Mouse (Mus musculus) cerebellum, adult 2 months (tissue): ENCODE measurements around the gene 4933416C03Rik. TPM values are rescaled to one million over a fixed set of nuclear protein-coding genes. Genes with fewer than 3 reads are reported as not detected.
A peak's percentile ranks its signal among the peaks of the same experiment; 100 is the strongest.

Source experiments
- DNase-seq, 2 experiments: peaks; one replicate each; pipeline ENCODE4 v3.0.0; 2021
- H3K27ac ChIP-seq: fragments of 200-500 bp; 2 replicates; pipeline ENCODE4 v1.5.1; 2012; ENCODE audit warnings: low read length, control low read depth, inconsistent platforms; ENCODE audit not compliant: insufficient read depth
- H3K27me3 ChIP-seq: fragments of 200-500 bp; 2 replicates; pipeline ENCODE4 v1.6.1; 2012; ENCODE audit warnings: inconsistent platforms, mild to moderate bottlenecking, low read length, moderate library complexity; ENCODE audit not compliant: control insufficient read depth, insufficient read depth
- H3K4me1 ChIP-seq: fragments of 200-500 bp; 2 replicates; pipeline ENCODE4 v1.6.1; 2011; ENCODE audit warnings: low read length; ENCODE audit not compliant: control insufficient read depth, insufficient read depth
- H3K4me3 ChIP-seq: fragments of 200-500 bp; replicated peaks from 2 replicates; pipeline ENCODE3; 2011; ENCODE audit warnings: mild to moderate bottlenecking, low read depth, low read length, control low read depth; ENCODE audit not compliant: insufficient read depth
- CTCF ChIP-seq: fragments of 200-500 bp; IDR thresholded peaks from 2 replicates; pipeline ENCODE4 v1.5.1; 2011; ENCODE audit warnings: low read depth, mild to moderate bottlenecking, control low read depth, low read length, moderate library complexity, borderline replicate concordance; ENCODE audit not compliant: insufficient read depth
- POLR2A ChIP-seq: fragments of 200-500 bp; IDR thresholded peaks from 2 replicates; pipeline ENCODE4 v1.6.1; 2011; ENCODE audit warnings: low read length, control low read depth, borderline replicate concordance; ENCODE audit not compliant: insufficient read depth
- WGBS: fragments of 180-500 bp; shearing (Covaris S2); methylation state at CpG from one replicate; pipeline ENCODE4 v1.1.7; 2018; 5-methylcytosine and 5-hydroxymethylcytosine counted together
- polyA plus RNA-seq: library from polyadenylated mRNA; depleted of rRNA; stranded (reverse); fragments of >200 nt; gene quantifications from 2 replicates; pipeline ENCODE4 v1.2.3, GENCODE M21; 2012; rRNA removed

The 4933416C03Rik gene
- polyA plus RNA-seq, result not detected in 2 replicates

DNA sequence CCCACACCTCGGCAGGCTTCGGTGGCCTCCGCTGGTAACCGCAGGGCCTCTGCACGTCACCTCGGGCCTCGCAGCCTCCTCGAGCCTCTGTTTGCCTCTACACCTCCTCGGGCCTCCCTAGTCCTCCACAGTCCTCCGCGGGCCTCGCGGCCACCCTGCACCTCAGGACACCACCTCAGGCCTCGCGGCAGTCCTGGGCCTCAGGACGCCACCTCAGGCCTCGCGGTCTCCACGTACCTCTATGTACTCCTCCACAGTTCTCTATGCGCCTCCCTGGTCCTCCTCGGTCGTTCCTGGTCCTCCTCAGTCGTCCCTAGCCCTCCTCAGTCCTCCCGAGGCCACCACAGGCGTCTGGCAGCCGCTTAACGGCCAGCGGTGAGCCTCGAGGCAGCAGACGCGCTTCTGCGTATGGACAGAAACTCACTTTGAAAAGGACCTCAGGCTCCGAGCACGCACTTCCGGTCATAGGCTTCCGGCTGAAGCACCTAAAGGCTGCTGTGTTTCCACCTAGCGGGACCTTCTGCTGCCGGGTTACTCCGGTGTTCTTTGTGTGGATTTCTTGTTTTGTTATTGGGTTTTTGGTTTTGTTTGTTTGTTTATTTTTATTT lies at the start of gene 4933416C03Rik:
Gene 4933416C03Rik, minus strand, starts transcription at position 51 of the 608 bp plus-strand sequence.
- Histone ChIP-seq H3K4me3 (no peak within 1 kb of the TSS), H3K4me1 (no peaks in the 10 kb centered on the region), H3K27me3 (no peaks in the 10 kb centered on the region), H3K27ac (no peak within 1 kb of the TSS)
- WGBS, result 95% methylated on average over 39 of the region's 39 CpGs
- DNase-seq, result no peak
- no peak for TF ChIP-seq POLR2A
- TF ChIP-seq CTCF, result no peak

DNA sequence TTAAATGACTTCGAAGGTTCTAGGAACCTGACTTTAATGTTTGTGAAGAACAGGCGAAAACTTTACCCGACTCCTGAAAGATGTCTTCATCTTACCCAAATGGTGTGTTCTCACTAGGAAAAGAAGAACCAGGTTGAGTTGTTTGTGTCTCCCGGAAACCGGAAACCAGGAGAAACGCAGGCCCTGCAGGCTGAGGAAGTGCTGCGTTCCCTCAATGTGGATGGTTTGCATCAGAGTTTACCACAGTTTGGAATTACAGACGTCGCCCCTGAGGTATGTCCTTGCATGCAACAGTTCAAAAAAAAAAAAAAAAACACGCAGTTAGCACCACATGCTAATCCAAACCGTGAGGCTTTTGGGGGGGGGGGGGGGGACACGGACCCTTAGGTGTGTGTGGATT lies 48.6 kb upstream of the 4933416C03Rik start:
- Histone ChIP-seq H3K4me1 (no peaks in the 10 kb centered on the region), H3K27me3 (no peaks in the 10 kb centered on the region), H3K27ac (no peak overlapping the region), H3K4me3 (no peak overlapping the region)
- TF ChIP-seq CTCF, result no peak
- no peak for TF ChIP-seq POLR2A
- WGBS, result 83% methylated on average over 12 of the region's 12 CpGs
- DNase-seq, result no peak

- H3K27me3 ChIP-seq, result no peaks in the 10 kb centered on the region
- H3K27ac ChIP-seq, result no peak overlapping the region
- H3K4me3 ChIP-seq, result no peak overlapping the region
- DNase-seq, result no peak
- H3K4me1 ChIP-seq, result no peaks in the 10 kb centered on the region
- 81% methylated on average over 1 of the region's 1 CpGs for WGBS
- TF ChIP-seq CTCF (no peak), POLR2A (no peak)
Observed at GRCm38 (mm10) chr10:116156699-116157098, 43.0 kb upstream of the 4933416C03Rik start.

- WGBS, result 86% methylated on average over 5 of the region's 5 CpGs
- TF ChIP-seq CTCF (no peak), POLR2A (no peak)
- no peak overlapping the region for H3K4me3 ChIP-seq
- no peak for DNase-seq
- no peaks in the 10 kb centered on the region for H3K27me3 ChIP-seq
- H3K27ac ChIP-seq, result no peak overlapping the region
- no peaks in the 10 kb centered on the region for H3K4me1 ChIP-seq
Observed at GRCm38 (mm10) chr10:116154707-116155106, 41.0 kb upstream of the 4933416C03Rik start.

DNA sequence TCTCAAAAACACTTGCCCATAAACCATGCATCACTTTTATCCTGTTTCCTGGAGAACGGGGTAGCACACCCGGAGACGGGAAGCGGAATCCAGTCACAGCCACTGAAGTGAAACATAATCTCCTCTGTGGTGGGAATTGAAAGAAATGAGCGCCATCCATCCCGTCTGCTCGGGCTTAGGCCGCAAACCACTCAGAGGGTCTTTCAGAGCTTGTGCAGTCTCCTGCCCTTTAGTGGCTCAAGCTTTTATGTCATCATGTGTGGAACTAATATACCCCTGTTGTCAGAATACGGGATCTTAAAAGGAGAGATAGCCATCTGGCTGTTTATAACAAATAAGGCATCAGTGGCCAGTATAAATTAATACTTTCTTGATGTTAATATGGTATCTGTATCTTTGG lies 32.4 kb upstream of the 4933416C03Rik start:
- Histone ChIP-seq H3K4me1 (peaks cover 11% of the 10 kb centered on the region), H3K4me3 (no peak overlapping the region), H3K27me3 (no peaks in the 10 kb centered on the region), H3K27ac (no peak overlapping the region)
- TF ChIP-seq POLR2A, result no peak
- no peak for TF ChIP-seq CTCF
- WGBS, result 64% methylated on average over 9 of the region's 9 CpGs
- DNase-seq, result no peak

DNA sequence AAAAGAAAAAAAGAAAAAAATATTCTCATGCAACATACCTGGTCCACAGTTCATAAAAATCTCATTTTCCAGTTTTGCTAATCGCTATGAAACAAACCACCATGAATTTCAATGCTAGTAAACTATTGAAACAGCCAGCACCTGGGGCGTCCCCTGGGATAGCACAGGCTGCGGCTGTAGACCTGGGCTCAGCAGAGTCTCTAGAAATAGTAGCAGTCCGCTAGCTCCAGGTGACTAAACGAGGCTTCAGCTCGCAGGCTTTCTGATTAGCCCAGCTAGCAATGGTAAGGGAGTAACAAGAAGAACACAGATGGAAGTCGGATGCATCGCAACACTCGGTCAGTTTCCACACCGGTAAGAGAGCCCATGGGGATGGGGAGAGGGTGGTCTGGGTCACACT lies 30.0 kb upstream of the 4933416C03Rik start:
- 47% methylated on average over 10 of the region's 10 CpGs for WGBS
- TF ChIP-seq CTCF (no peak), POLR2A (no peak)
- H3K4me3 ChIP-seq, result peak overlapping the region; percentile 6
- H3K27me3 ChIP-seq, result no peaks in the 10 kb centered on the region
- no peak overlapping the region for H3K27ac ChIP-seq
- peaks cover 11% of the 10 kb centered on the region for H3K4me1 ChIP-seq
- DNase-seq, result peak; percentile 44 to 48

DNA sequence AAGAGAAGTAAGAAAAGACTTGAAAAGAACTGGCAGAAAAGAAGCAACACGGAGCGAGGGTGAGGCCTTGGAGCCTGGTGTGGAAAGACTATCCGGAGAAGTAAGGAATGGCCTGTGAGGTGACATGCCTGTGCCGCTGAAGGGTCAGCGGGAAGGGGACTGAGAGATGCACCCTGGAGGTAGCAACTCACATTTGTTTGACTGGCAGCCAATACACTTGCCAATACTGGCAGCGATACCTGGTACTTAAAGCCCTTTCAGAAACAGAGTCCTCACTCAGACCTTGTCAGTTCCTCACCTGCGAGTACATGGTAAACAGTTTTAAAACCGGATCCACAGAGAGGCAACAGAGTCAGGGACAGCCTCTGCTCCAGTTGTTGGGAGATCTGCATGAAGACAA lies 26.5 kb upstream of the 4933416C03Rik start:
- H3K4me1 ChIP-seq, result peaks cover 11% of the 10 kb centered on the region
- H3K27ac ChIP-seq, result no peak overlapping the region
- DNase-seq, result peak; percentile 53 to 65
- no peaks in the 10 kb centered on the region for H3K27me3 ChIP-seq
- no peak overlapping the region for H3K4me3 ChIP-seq
- whole genome bisulfite sequencing, result 32% methylated on average over 8 of the region's 8 CpGs
- no peak for TF ChIP-seq CTCF
- no peak for TF ChIP-seq POLR2A

GRCm38 (mm10) chr10:116135187-116135586 lies 21.5 kb upstream of the 4933416C03Rik start:
- TF ChIP-seq CTCF (no peak), POLR2A (no peak)
- DNase-seq, result no peak
- Histone ChIP-seq H3K27me3 (no peaks in the 10 kb centered on the region), H3K27ac (no peak overlapping the region), H3K4me1 (peaks cover 2% of the 10 kb centered on the region), H3K4me3 (no peak overlapping the region)
- WGBS, result 87% methylated on average over 2 of the region's 2 CpGs
